Mouse (Mus musculus) cerebellum, adult 2 months (tissue): ENCODE data around the gene Olfr213. TPM values are rescaled to one million over a fixed set of nuclear protein-coding genes. Genes with fewer than 3 reads are reported as not detected.
"Not testable (repeated sequence)": the region's sequence is repeated elsewhere in the genome, so short reads cannot be mapped to it uniquely, and the experiment has no call there.

Experiments
- DNase-seq, 2 experiments: peaks; one replicate each; pipeline ENCODE4 v3.0.0; 2021
- H3K27ac ChIP-seq: fragments of 200-500 bp; 2 replicates; pipeline ENCODE4 v1.5.1; 2012; ENCODE audit warnings: low read length, control low read depth, inconsistent platforms; ENCODE audit not compliant: insufficient read depth
- H3K27me3 ChIP-seq: fragments of 200-500 bp; 2 replicates; pipeline ENCODE4 v1.6.1; 2012; ENCODE audit warnings: inconsistent platforms, mild to moderate bottlenecking, low read length, moderate library complexity; ENCODE audit not compliant: control insufficient read depth, insufficient read depth
- H3K4me1 ChIP-seq: fragments of 200-500 bp; 2 replicates; pipeline ENCODE4 v1.6.1; 2011; ENCODE audit warnings: low read length; ENCODE audit not compliant: control insufficient read depth, insufficient read depth
- H3K4me3 ChIP-seq: fragments of 200-500 bp; replicated peaks from 2 replicates; pipeline ENCODE3; 2011; ENCODE audit warnings: mild to moderate bottlenecking, low read depth, low read length, control low read depth; ENCODE audit not compliant: insufficient read depth
- CTCF ChIP-seq: fragments of 200-500 bp; IDR thresholded peaks from 2 replicates; pipeline ENCODE4 v1.5.1; 2011; ENCODE audit warnings: low read depth, mild to moderate bottlenecking, control low read depth, low read length, moderate library complexity, borderline replicate concordance; ENCODE audit not compliant: insufficient read depth
- POLR2A ChIP-seq: fragments of 200-500 bp; IDR thresholded peaks from 2 replicates; pipeline ENCODE4 v1.6.1; 2011; ENCODE audit warnings: low read length, control low read depth, borderline replicate concordance; ENCODE audit not compliant: insufficient read depth
- WGBS: fragments of 180-500 bp; shearing (Covaris S2); methylation state at CpG from one replicate; pipeline ENCODE4 v1.1.7; 2018; 5-methylcytosine and 5-hydroxymethylcytosine counted together
- polyA plus RNA-seq: library from polyadenylated mRNA; depleted of rRNA; stranded (reverse); fragments of >200 nt; gene quantifications from 2 replicates; pipeline ENCODE4 v1.2.3, GENCODE M21; 2012; rRNA removed

Olfr213 gene
- not detected in 2 replicates for polyA plus RNA-seq

- no peak for TF ChIP-seq POLR2A
- no peak for TF ChIP-seq CTCF
- no peak within 1 kb of the TSS for H3K4me3 ChIP-seq
- WGBS, result 89% methylated on average over 1 of the region's 1 CpGs
- no peak within 1 kb of the TSS for H3K27ac ChIP-seq
- H3K4me1 ChIP-seq, result no peaks in the 10 kb centered on the region
- H3K27me3 ChIP-seq, result no peaks in the 10 kb centered on the region
- DNase-seq, result no peak
Measured at GRCm38 (mm10) chr6:116538156-116538555, at the start of gene Olfr213. TSS of gene Olfr213 (plus strand) at chr6:116538456.

- no peak within 1 kb of the TSS for H3K4me3 ChIP-seq
- peaks cover 4% of the 10 kb centered on the region; the same call in 1 of the 2 replicates for H3K4me1 ChIP-seq
- no peak for TF ChIP-seq CTCF
- no peak for TF ChIP-seq POLR2A
- no peaks in the 10 kb centered on the region for H3K27me3 ChIP-seq
- WGBS, result 22% methylated on average over 4 of the region's 4 CpGs
- peak in 1 of 2 experiments; percentile 37 for DNase-seq
- no peak within 1 kb of the TSS for H3K27ac ChIP-seq
Measured at GRCm38 (mm10) chr6:116488791-116489190, 49.5 kb upstream of the Olfr213 start, which contains the start of gene Olfr211. TSS of gene Olfr211 (plus strand) at chr6:116489091.

GRCm38 (mm10) chr6:116493742-116494141, 44.5 kb upstream of the Olfr213 start:
- no peak overlapping the region for H3K27ac ChIP-seq
- H3K4me1 ChIP-seq, result peaks cover 4% of the 10 kb centered on the region; the same call in 1 of the 2 replicates
- no peak overlapping the region for H3K4me3 ChIP-seq
- 84% methylated on average over 5 of the region's 5 CpGs for WGBS
- H3K27me3 ChIP-seq, result no peaks in the 10 kb centered on the region
- no peak for DNase-seq
- TF ChIP-seq CTCF, result no peak

GRCm38 (mm10) chr6:116495960-116496359, 42.3 kb upstream of the Olfr213 start:
- no peak overlapping the region for H3K4me3 ChIP-seq
- DNase-seq, result no peak
- H3K27ac ChIP-seq, result no peak overlapping the region
- no peaks in the 10 kb centered on the region for H3K27me3 ChIP-seq
- WGBS, result 84% methylated on average over 1 of the region's 1 CpGs
- TF ChIP-seq POLR2A (no peak), CTCF (no peak)
- H3K4me1 ChIP-seq, result no peaks in the 10 kb centered on the region

GRCm38 (mm10) chr6:116506302-116507003, 31.8 kb upstream of the Olfr213 start, which contains the start of gene Olfr212:
TSS of gene Olfr212 (plus strand) at chr6:116506516.
- H3K4me3 ChIP-seq, H3K4me1 ChIP-seq, H3K27ac ChIP-seq, H3K27me3 ChIP-seq: not testable (repeated sequence)
- 90% methylated on average over 20 of the region's 20 CpGs for WGBS
- peak in 1 of 2 experiments; percentile 8 for DNase-seq

GRCm38 (mm10) chr6:116514832-116515231, 23.4 kb upstream of the Olfr213 start:
- H3K27ac ChIP-seq, result no peak overlapping the region
- DNase-seq, result no peak
- H3K4me1 ChIP-seq, result no peaks in the 10 kb centered on the region
- H3K27me3 ChIP-seq, result no peaks in the 10 kb centered on the region
- H3K4me3 ChIP-seq, result no peak overlapping the region
- TF ChIP-seq CTCF (no peak), POLR2A (no peak)

GRCm38 (mm10) chr6:116542500-116542899, 4.2 kb downstream of the Olfr213 start:
- TF ChIP-seq CTCF (no peak), POLR2A (no peak)
- no peak for DNase-seq
- Histone ChIP-seq H3K4me3 (no peak overlapping the region), H3K27ac (no peak overlapping the region), H3K27me3 (no peaks in the 10 kb centered on the region), H3K4me1 (no peaks in the 10 kb centered on the region)
- 89% methylated on average over 2 of the region's 2 CpGs for WGBS

- not testable (repeated sequence) for H3K27me3 ChIP-seq, H3K4me1 ChIP-seq, H3K27ac ChIP-seq, DNase-seq, H3K4me3 ChIP-seq
- WGBS, result 93% methylated on average over 11 of the region's 11 CpGs
Measured at GRCm38 (mm10) chr6:116550841-116551240, 12.6 kb downstream of the Olfr213 start, which contains the start of gene Gm5580. TSS of gene Gm5580 (plus strand) at chr6:116551141.
